Mouse (Mus musculus) heart, adult 9 months (tissue): ENCODE measurements around the gene Chst15.

Source experiments
- DNase-seq, 2 experiments: peaks; one replicate each; pipeline ENCODE4 v3.0.0; 2022; ENCODE audit warnings: low spot score in 2 of 2

Chst15 gene

GRCm38 (mm10) chr7:132263186-132263585 is 53.8 kb downstream of the Chst15 start:
- no peak for DNase-seq

- no peak for DNase-seq
Observed at GRCm38 (mm10) chr7:132262696-132263095, 54.3 kb downstream of the Chst15 start.

DNA sequence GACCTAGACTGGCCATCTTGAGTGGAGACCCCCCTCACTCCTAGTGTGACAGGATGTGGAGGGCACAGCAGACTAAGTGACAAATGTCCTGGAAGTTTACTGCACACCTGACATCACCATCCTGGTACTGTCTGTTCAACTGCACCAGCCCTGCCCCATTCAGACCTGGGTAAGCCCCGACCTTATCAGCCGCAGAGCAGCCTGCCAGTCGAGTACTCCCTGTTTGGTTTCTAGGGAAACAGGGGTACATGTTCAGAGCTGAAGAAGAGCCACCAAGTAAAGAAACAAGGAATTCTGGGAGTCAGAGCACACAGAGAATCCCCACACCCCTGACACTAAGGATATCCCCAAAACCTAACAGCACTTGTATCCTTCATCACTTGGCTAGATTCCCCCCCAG is 55.1 kb downstream of the Chst15 start:
- DNase-seq = no peak

DNA sequence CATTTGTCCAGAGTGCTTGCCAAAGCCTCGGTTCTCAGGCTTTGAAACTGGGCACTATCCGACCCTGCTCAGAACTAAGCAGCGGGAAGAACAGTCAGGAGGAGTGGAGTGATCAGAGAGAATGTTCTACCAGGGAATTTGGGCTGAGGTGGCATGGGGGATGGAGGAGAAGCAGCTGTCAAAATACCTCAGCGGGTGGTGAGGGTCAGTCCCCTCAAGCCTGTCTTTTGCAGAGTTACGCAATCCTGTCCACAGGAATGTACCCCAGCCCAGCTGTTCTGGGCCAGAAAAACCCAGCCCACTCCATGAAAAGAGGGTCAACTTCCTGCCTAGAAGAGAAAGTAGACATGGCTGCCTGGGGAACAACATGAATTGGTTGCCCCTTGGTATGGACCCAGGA is 56.4 kb downstream of the Chst15 start:
- no peak for DNase-seq

DNA sequence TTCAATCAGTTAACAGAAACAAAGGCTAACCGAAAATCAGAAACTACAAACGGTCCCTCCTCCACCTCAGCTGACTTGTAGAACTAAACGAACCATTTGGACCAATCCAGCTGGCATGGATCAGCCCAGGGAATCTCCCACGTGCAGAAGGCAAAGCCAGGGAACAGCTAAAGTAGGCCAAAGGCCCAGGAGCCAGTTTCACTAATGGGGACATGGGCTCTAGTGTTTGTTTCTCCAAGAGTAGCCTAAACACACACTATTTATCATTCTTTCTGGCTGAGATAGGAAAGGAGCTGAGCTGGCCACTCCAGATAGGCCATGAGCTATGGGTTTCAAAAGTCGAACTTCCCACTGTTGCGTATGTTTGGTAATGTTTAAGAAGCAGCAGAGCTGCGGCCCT is 58.2 kb downstream of the Chst15 start:
- no peak for DNase-seq

DNA sequence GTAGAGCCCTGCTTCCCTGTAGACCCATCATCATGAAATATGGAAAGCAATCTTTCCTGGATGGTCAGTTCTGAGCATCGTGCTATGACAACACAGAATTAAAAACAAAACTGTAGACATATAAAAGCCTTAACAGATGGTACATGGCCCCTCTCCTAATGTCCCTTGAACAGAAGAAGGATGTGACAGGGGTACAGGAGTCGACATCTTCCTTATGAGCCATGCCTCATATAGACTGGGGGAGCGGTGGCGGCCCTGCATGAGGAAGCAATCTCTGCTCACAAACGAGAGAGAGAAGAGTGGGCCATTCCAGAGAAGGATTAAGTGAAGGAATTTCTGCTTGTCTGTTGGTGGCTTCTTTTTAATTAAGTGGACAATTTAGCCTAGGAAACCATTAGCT is 58.8 kb downstream of the Chst15 start:
- DNase-seq = no peak

DNA sequence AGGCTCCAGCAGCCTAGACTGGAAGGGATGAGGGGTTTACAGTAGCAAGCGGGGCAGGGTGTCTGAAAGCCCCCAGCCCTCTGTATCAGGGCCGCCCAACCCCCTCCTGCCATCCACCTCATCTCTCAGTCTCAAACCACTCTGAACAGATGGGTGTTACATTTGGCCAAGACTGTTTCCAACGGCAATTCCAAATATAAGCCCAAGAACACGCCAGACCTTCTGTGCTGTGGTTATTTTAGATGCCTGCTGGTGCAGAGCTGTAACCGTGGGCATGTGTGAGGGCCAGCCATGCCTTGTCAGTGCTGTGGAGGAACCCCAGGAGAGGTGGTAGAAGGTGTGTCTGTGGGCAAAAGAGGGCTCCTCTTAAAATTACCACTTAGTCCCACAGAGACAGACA is 63.5 kb downstream of the Chst15 start:
- no peak for DNase-seq

DNA sequence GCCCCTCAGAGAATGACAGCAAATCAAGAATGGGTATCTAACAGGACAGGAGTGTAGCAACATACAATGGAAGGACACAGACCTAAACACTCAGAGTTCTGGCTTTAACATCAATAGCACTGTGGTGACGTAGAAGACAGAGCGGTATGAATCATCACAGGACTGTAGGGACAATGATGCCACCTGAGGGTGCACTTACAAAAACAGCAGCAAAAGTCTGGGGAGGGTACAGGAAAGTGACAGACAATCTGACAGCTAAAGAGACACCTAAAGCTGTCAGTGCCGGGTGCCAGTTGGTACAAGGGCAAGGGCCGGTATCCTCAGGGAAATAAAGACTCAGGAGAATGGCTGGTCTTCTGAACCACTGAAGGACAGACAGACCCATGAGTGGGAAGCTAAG is 64.0 kb downstream of the Chst15 start:
- DNase-seq = no peak

GRCm38 (mm10) chr7:132249563-132250119 is 67.4 kb downstream of the Chst15 start:
- peak in 1 of 2 experiments; percentile 58 for DNase-seq

DNA sequence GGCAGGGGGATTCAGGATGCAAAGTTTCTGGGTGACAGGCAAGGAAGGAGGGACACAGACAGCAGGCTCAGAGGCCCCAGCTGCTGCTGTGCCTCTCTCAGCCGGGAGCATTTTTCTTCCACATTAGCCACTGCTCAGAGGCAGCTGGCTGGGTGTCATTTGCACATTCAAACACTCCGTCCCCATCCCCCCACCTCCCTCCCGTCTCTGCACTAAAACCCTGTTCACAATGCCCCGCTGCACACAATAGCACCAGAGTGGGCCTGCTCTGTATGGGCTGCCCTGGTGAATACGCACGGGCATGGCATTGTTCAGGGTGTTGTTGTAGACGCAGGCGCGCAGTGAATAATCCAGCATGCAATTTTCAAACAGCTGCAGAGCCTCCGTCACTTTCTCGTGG is 69.5 kb downstream of the Chst15 start:
- no peak for DNase-seq

DNA sequence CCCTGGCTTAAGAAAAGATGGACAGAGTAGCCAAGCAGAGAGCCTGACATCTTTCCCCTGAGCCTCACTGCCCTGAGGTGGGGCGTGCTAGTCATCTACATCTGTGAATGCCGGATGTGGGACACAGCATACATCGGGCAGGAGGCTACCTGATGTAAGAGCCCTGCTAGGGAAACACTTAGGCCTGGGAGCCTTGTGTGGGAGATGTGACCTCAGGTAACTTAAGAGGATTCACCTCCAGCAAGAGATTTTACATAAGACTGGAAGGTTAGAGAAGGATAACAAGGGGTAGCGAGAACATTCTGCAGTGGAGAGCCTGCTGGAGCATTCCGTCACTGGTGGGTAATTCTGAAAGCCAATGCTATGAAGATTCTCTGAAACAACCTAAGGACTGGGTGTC is 69.9 kb downstream of the Chst15 start:
- no peak for DNase-seq

DNA sequence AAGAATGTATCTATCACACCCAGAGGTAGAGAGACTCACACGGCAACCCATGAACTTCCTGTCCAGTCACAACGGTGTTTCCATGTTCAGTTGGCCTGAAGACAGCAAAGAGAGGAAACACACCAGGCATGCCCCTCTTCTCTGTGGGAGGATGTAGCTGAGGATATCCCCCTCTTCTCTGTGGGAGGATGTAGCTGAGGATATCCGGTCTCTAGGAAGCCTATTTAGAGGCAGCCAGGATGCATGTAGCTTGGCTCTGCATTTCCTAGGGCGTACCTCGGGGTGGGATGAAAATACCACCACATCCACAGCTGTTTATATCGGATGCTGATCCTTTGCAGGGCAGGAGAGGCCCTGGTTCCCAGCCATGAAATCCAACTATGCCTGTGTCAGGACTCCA is 71.3 kb downstream of the Chst15 start:
- peak; percentile 57 to 87 for DNase-seq

GRCm38 (mm10) chr7:132244637-132245036 is 72.4 kb downstream of the Chst15 start:
- DNase-seq = no peak

GRCm38 (mm10) chr7:132243225-132243624 is 73.8 kb downstream of the Chst15 start:
- no peak for DNase-seq

DNA sequence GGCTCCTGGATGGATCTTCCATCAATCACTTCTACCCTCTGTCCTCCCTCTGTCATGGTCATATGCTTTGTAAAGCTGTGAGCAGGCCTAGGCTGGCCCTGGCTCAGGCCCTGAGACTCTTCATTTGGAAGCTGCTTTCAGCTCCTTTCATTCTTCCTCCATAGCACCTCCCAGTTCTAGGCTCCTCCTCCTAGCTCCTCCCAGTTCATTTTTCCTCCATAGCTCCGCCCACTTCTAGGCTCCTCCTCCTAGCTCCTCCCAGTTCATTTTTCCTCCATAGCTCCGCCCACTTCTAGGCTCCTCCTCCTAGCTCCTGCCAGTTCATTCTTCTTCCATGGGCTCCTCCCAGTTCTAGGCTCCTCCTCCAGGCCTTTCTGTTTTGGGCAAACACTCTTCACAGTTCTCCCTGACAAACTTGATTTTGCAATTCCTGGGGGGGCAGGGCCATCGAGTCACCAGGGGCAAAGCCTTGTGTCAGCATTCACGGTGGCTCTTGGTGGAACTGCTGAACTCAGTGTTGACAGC is 74.3 kb downstream of the Chst15 start:
- peak in 1 of 2 experiments; percentile 28 for DNase-seq

DNA sequence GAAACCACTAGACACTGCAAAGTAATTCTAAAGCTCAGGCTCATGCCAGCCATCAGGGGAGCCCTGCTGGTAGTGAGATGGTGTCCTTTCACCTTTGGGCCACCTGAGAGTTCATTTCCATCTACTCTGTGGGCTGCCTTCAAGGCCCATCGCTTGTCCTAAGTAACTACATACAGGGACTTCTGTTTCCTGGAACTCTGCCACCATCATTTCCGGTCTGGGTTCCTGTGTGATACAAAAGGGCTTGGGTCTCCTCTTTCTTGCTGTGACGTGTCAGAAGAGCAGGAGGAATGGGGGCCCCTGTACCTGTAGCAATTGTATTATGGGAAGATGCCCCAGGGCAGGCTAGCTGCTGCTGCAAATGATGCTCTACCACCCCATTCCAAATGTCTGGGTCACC is 78.1 kb downstream of the Chst15 start:
- no peak for DNase-seq

GRCm38 (mm10) chr7:132237191-132237590 is 79.8 kb downstream of the Chst15 start:
- DNase-seq = peak in 1 of 2 experiments; percentile 57

GRCm38 (mm10) chr7:132236789-132237188 is 80.2 kb downstream of the Chst15 start:
- DNase-seq = no peak

DNA sequence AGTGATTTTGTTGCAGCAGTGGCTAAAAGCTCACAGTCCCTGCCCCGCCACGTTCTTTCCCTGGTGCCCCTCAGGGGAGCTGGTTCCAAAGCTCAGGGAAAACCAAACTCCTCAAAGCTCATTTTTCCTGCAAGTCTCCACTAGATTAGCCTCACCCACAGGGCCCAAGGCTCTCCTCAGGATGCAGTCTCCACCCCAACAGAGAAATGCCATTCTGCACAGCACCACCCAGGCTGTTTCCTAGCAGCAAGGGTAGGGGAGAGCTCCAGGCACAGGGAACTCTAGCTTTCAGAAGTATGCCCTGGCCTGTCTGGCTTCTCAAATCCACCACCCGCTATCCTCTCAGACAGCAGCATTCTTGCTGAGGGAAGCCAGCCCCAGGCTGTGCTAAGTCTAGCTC is 82.8 kb downstream of the Chst15 start:
- no peak for DNase-seq

DNA sequence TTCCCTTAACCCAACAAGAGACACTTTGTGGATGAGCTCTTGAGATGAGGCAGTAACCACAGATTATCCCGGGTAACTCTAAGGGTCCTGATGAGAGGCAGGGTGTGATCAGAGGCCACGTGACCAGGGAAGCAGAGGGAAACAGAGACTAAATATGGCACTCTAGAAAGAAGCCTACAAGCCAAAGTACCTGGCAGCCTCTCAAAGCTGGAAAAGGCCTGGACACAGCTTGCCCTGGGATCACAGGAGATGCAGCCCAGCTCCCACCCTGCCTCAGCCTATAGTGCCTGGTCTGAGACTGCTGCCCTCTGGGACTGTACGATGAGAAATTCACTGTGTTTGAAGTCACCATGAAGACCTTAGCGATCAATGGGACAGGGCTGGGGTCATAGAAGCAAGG is 83.3 kb downstream of the Chst15 start:
- no peak for DNase-seq

DNA sequence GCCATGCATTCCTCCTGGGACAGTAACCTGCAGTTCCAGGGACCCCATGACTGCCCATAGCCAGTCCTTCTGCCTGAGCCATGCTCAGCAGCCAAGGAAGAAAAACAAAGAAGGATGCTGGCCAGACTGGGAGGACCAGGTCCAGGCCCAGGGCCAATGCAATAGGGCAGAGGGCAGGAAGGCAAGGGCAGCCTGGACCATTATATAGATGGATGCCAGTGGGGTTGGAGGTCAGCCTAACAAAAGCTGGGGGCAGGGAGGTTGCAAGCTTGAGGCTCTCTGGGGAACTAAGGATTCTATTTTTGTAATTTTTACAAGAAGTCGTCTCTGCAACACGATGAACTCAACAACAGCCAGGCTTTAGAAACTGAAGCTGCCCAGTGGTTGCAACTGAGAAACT is 84.1 kb downstream of the Chst15 start:
- no peak for DNase-seq

DNA sequence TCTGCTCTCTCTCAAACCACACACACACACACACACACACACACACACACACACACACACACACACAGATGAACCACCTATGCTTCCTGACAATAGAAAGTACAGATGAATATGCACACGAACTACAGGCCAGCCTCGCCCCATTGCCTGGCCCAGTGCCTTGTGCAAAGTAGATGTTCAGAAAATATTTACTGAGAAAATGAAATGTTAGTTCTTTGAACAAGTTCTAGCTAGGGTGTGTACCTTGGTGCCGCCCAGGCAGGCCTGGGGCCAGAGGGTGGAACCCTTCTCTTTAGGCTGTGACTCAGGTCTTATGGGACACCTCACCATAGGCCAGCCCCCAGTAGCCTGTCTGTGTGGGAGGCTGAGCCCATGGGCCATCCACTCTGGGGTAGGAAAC is 85.6 kb downstream of the Chst15 start:
- no peak for DNase-seq

DNA sequence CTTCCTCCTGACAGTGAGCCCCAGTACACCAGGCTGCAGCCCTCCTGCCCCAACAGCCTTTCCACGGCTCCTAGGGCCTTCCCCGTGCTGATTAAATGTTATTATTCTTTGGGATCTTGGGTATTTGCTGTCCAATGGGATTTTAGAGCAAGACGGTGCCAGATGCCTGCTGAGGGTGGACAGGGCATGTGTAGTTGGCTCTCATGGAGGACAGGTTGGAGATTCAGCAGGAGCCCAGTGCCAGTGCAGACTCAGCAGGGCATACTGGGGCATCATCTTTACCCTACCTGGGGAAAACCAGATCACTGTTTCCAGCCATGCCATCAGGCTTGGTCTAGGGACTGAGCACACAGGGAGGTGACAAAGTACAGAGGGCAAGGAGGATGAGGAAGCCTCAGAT is 86.1 kb downstream of the Chst15 start:
- DNase-seq = no peak

GRCm38 (mm10) chr7:132227075-132227640 is 89.9 kb downstream of the Chst15 start:
- no peak for DNase-seq
